Mouse (Mus musculus) heart, postnatal 36 days (tissue): ENCODE results near the gene Ccdc110. TPM values are rescaled to one million over a fixed set of nuclear protein-coding genes. Genes with fewer than 3 reads are reported as not detected.

Source experiments
- DNase-seq, 2 experiments: peaks; one replicate each; pipeline ENCODE4 v3.0.0; 2021 to 2022
- intact Hi-C: fragments of 180-260 bp; cut with DNase I; formaldehyde crosslinking; loops from one replicate; pipeline ENCODE4 v1.15.1; 2025
- total RNA-seq, 2 experiments: library from RNA; stranded (reverse); gene quantifications; 2 replicates each; pipeline ENCODE4 v1.2.3; 2021

Gene Ccdc110
- total RNA-seq, 2 experiments from 2014 or later: not detected

- intact Hi-C loops: loop anchor here (2.0 kb wide), 1 partner anchor 24 kb away; the partner anchor contains the start of gene Lrp2bp
- peak; percentile 97 to 98 for DNase-seq
These were observed 40.9 kb downstream of the Ccdc110 start, which contains the start of the genes 1700029J07Rik and Ufsp2 for GRCm38 (mm10) chr8:45975126-45975836. 1700029J07Rik (minus strand) TSS chr8:45975252. Ufsp2 (plus strand) TSS chr8:45975528.

GRCm38 (mm10) chr8:45975837-45976468 is 41.5 kb downstream of the Ccdc110 start:
- intact Hi-C loops: loop anchor here (2.0 kb wide), 1 partner anchor 23 kb away; the partner anchor contains the start of gene Lrp2bp
- no peak for DNase-seq

GRCm38 (mm10) chr8:45986665-45987064 is 52.2 kb downstream of the Ccdc110 start:
- intact Hi-C loops: no loop called here
- DNase-seq: no peak

DNA sequence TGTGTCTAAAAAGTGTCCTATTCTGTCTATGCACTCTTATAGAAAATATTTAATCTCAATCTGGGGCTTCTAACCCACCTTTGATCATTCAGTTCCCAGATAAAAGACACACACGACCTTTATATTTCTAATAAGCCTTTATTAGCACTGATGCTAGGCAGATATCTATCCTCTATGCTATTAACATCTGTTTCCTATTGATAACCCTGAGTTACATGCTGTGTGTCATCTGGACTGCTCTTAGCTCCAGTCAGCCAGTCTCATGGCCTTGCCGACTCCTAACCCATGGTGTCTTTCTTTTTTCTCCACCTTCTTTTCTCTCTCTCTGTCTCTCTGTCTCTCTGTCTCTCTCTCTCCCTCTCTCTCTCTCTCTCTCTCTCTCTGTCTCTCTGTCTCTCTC is 53.8 kb downstream of the Ccdc110 start:
- intact Hi-C loops: no loop called here
- no peak for DNase-seq

DNA sequence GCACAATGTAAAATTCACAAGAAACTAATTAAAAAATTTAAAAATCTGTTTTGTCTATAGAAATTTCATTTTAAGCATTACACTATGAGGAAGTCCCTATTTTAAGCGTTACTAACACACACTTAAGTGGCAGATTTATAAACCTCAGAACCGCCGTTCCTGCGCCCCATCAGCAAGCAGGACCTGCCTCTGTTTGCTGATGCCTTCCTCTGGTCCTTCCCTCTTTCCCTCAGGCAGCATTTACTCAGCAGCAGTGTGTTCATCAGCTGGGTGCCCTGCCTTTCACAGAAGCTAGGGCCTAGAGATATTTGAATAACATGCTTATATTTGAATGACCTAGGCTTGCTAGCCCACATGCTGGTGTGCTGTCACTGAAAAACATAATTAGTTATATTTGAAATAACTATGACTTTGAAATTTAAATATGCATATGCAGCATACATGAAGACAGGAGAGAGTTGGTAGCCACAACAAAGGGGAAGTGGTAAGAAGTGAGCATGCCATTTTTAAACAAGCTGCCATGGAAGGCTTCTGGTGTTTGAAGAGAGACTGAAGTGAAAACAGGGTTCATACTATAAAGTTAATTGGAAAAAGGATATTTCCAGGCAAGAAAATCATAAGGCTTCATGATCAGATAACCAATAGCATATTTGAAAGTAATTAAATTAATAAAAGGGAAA is 56.4 kb downstream of the Ccdc110 start:
- no peak for DNase-seq
- intact Hi-C loops: no loop called here

Other genes starting within 250 kb of the Ccdc110 start
- gene Pdlim3, start 49.2 kb upstream of the Ccdc110 start, total RNA-seq: 10 to 100 TPM; 25.6 to 35.2 TPM
- gene 1700029J07Rik, start 40.6 kb downstream of the Ccdc110 start, total RNA-seq: under 1 TPM; 0.33 to 0.50 TPM
- 10 to 100 TPM; 30.9 to 32.4 TPM for gene Ufsp2, start 40.9 kb downstream of the Ccdc110 start, total RNA-seq
- gene Lrp2bp, start 64.7 kb downstream of the Ccdc110 start, total RNA-seq: under 1 TPM; 0.57 to 0.69 TPM
- gene Ankrd37, start 71.1 kb downstream of the Ccdc110 start, total RNA-seq: 10 to 100 TPM in 1 of 2 experiments, 1 to 10 TPM in 1; 5.3 to 13.4 TPM
- 10 to 100 TPM; 11.2 to 13.3 TPM for gene Cfap97, start 217.2 kb downstream of the Ccdc110 start, total RNA-seq
- 10 to 100 TPM; 10.5 to 10.8 TPM for gene Snx25, start 217.5 kb downstream of the Ccdc110 start, total RNA-seq